Mouse (Mus musculus): ENCODE measurements at regions not wholly inside any gene's neighbourhood (a gene's known extent, or its start where the extent isn't known, plus 50 kb on each side); places are given as distances from the start of the nearest gene placed in this dataset.
"Not testable (repeated sequence)": the region's sequence is repeated elsewhere in the genome, so short reads cannot be mapped to it uniquely, and the experiment has no call there.

- WGBS: 87% methylated on average over 3 of the region's 3 CpGs
- H3K4me3 ChIP-seq: no peak overlapping the region
- no peaks in the 10 kb centered on the region for H3K4me1 ChIP-seq (replicated peaks)
These were observed 101.6 kb downstream of the Slc25a24 start for GRCm38 (mm10) chr3:109224526-109224925.

DNA sequence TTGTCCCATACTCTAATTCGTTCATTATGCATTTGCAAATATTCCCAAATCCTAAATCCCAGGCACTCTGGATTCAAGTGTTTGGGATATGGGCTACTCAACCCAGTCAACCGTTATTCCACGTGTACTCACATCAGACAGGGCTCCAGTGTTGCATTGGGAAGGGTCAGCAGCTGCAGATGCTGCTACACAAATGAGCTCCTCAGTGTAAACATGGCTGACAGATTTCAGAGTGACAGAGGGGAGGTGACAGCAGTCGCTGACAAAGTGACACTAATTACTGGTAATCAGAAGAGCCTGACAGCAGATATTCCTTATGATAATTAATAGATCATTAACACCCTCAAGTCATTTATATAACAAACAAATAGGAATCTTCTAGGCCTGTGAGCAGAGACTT is 106.2 kb upstream of the Vav3 start:
- Histone ChIP-seq H3K27ac (no peak overlapping the region), H3K9me3 (no peaks in the 10 kb centered on the region), H3K4me3 (no peak overlapping the region), H3K27me3 (ENCODE audit: insufficient read depth, poor library complexity, severe bottlenecking) (no peaks in the 10 kb centered on the region), H3K4me1 (replicated peaks) (no peaks in the 10 kb centered on the region), H3K36me3 (no peaks in the 10 kb centered on the region)
- DNase-seq (ENCODE audit: low spot score): no peak
- 70% methylated on average over 4 of the region's 4 CpGs for WGBS

More at GRCm38 (mm10) chr3:109224526-109224925, 101.6 kb downstream of the Slc25a24 start:
- Histone ChIP-seq H3K9me3 (no peaks in the 10 kb centered on the region), H3K27me3 (ENCODE audit: insufficient read depth, poor library complexity, severe bottlenecking) (no peaks in the 10 kb centered on the region), H3K27ac (no peak overlapping the region), H3K36me3 (no peaks in the 10 kb centered on the region)
- DNase-seq (ENCODE audit: low spot score): no peak

DNA sequence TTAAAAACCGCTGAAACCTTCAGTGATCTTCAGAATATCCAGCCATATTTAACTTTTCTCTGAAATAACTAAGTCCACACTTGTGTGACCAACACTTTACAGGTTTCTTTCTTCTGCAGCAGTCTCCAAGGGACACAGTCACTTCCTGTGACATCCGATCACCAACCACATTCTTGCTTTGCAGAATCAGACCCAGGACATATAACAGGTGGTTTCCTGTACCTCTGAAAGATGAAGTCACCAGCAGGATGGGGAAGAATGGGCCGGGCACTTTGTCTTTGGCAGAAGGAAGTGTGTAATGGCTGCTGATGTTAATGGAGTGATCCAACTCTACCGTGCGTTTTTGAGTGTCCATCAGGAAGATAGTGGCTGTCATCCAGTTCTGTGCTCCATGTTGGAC is 103.5 kb upstream of the Vav3 start:
- Histone ChIP-seq H3K9me3 (no peaks in the 10 kb centered on the region), H3K27me3 (ENCODE audit: insufficient read depth, poor library complexity, severe bottlenecking) (no peaks in the 10 kb centered on the region), H3K36me3 (no peaks in the 10 kb centered on the region), H3K4me3 (no peak overlapping the region), H3K4me1 (replicated peaks) (no peaks in the 10 kb centered on the region), H3K27ac (no peak overlapping the region)
- WGBS: 89% methylated on average over 5 of the region's 5 CpGs
- no peak for DNase-seq (ENCODE audit: low spot score)

DNA sequence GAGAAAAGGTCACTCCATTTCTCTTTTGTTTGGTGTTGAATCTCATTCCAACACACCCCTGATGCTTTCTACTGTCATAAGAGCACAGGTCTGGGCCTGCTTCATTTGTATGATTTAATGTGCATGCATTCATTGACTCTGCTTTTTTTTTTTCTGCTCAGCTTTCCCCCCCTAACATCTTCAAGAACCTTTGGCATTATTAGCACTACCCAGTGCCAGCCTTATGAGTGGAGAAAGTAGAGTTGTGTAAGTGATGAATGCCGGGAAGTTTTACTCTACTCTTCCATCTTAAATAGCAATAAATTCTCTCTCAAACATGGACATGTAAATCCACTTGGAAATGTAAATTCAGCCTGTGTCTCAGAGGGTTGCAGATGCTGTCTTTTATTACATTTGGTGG is 97.0 kb upstream of the Vav3 start:
- no peak for DNase-seq (ENCODE audit: low spot score)
- Histone ChIP-seq H3K4me1 (replicated peaks) (no peaks in the 10 kb centered on the region), H3K4me3 (no peak overlapping the region), H3K27me3 (ENCODE audit: insufficient read depth, poor library complexity, severe bottlenecking) (no peaks in the 10 kb centered on the region), H3K27ac (no peak overlapping the region), H3K9me3 (0 out of 2 replicates have a peak, but pooled peaks cover 5% of the 10 kb centered on the region), H3K36me3 (no peaks in the 10 kb centered on the region)
- 92% methylated on average over 1 of the region's 1 CpGs for WGBS

DNA sequence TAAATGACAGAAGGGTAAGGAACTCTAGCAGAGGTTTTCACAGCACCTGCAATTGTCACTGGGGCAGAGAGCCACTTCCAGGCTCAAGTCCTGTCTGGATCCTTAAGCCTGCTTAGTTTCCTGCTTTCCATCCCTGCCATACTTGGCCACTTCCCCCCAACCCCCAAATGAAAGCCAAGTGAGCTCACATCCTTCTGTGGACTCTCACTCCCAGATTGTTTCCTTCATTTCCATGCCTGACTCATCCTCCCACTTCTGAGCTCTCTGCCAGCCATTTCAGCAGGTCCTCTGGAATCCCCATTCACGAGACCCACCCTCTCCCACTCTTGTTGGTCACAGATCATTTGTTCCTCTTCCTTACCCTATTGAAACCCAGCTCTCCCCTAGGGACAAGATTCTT is 91.7 kb upstream of the Vav3 start:
- WGBS: 38% methylated on average over 1 of the region's 1 CpGs
- H3K9me3 ChIP-seq: 0 out of 2 replicates have a peak, but pooled peaks cover 5% of the 10 kb centered on the region
- no peaks in the 10 kb centered on the region for H3K36me3 ChIP-seq
- no peak overlapping the region for H3K27ac ChIP-seq
- no peak overlapping the region for H3K4me3 ChIP-seq
- H3K4me1 ChIP-seq (replicated peaks): peaks cover 14% of the 10 kb centered on the region
- no peak for DNase-seq (ENCODE audit: low spot score)
- no peaks in the 10 kb centered on the region for H3K27me3 ChIP-seq (ENCODE audit: insufficient read depth, poor library complexity, severe bottlenecking)

DNA sequence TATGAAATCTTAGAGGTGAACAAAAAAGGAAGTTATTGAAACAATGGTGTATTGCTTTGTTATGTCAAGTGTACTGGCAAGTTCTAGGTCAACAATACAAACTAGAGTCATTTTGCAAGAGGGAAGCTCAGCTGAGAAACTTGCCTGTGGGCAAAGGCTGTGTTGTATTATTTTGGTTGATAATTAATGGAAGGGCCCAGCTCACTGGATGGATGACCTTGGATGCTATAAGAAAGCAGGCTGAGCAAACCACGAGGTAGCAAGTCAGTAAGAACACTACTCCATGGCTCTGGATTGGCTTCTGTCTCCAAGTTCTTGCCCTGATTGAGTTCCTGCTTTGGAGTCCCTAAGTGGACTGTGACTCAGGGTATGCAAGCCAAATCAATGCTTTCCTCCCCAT is 91.1 kb upstream of the Vav3 start:
- H3K27me3 ChIP-seq (ENCODE audit: insufficient read depth, poor library complexity, severe bottlenecking): no peaks in the 10 kb centered on the region
- DNase-seq (ENCODE audit: low spot score): no peak
- WGBS: 90% methylated on average over 1 of the region's 1 CpGs
- H3K9me3 ChIP-seq: 0 out of 2 replicates have a peak, but pooled peaks cover 5% of the 10 kb centered on the region
- H3K4me3 ChIP-seq: no peak overlapping the region
- H3K4me1 ChIP-seq (replicated peaks): peaks cover 17% of the 10 kb centered on the region
- H3K36me3 ChIP-seq: no peaks in the 10 kb centered on the region
- no peak overlapping the region for H3K27ac ChIP-seq

- peaks cover 17% of the 10 kb centered on the region for H3K4me1 ChIP-seq (replicated peaks)
- no peak for DNase-seq (ENCODE audit: low spot score)
- H3K27me3 ChIP-seq (ENCODE audit: insufficient read depth, poor library complexity, severe bottlenecking): no peaks in the 10 kb centered on the region
- no peaks in the 10 kb centered on the region for H3K9me3 ChIP-seq
- WGBS: 79% methylated on average over 2 of the region's 2 CpGs
- no peak overlapping the region for H3K27ac ChIP-seq
- no peak overlapping the region for H3K4me3 ChIP-seq
- H3K36me3 ChIP-seq: no peaks in the 10 kb centered on the region
These were observed 90.5 kb upstream of the Vav3 start for GRCm38 (mm10) chr3:109249989-109250388.

GRCm38 (mm10) chr3:109251716-109252115 is 88.7 kb upstream of the Vav3 start:
- Histone ChIP-seq H3K36me3 (no peaks in the 10 kb centered on the region), H3K9me3 (no peaks in the 10 kb centered on the region), H3K27me3 (ENCODE audit: insufficient read depth, poor library complexity, severe bottlenecking) (no peaks in the 10 kb centered on the region), H3K4me3 (no peak overlapping the region), H3K27ac (no peak overlapping the region), H3K4me1 (replicated peaks) (peaks cover 18% of the 10 kb centered on the region)
- 76% methylated on average over 1 of the region's 1 CpGs for WGBS
- no peak for DNase-seq (ENCODE audit: low spot score)

DNA sequence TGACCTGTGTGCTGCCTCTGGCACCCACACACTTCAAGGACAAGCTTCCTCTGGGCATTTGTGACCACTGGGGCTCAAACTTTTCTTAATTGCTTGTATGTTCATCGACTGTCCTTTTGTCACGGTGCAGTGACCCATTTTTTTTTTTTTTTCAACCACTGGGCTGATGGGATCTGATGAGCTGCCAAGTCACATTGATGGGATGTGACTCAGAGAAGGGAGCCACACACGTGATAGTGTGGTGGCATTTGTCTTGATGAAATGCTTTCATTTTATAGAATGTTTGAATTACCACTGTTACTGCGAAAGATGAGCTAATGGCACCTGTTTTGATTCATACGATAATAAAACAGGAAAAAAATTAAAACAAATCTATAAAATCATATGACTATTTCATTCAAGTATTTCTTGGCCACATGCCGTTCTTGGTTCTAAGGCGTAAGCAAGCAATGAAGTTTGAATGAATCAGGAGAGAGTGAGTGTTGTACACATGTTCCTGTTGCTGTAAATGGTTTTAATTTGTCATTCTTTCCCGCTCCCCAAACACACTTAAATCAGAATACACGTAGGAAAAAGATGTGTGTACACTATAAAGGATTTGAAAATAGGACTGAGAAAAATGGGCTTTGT is 86.3 kb upstream of the Vav3 start:
- no peaks in the 10 kb centered on the region for H3K36me3 ChIP-seq
- no peak overlapping the region for H3K4me3 ChIP-seq
- no peaks in the 10 kb centered on the region for H3K27me3 ChIP-seq (ENCODE audit: insufficient read depth, poor library complexity, severe bottlenecking)
- H3K4me1 ChIP-seq (replicated peaks): peaks cover 20% of the 10 kb centered on the region
- no peaks in the 10 kb centered on the region for H3K9me3 ChIP-seq
- H3K27ac ChIP-seq: no peak overlapping the region
- WGBS: 76% methylated on average over 9 of the region's 9 CpGs
- no peak for DNase-seq (ENCODE audit: low spot score)

DNA sequence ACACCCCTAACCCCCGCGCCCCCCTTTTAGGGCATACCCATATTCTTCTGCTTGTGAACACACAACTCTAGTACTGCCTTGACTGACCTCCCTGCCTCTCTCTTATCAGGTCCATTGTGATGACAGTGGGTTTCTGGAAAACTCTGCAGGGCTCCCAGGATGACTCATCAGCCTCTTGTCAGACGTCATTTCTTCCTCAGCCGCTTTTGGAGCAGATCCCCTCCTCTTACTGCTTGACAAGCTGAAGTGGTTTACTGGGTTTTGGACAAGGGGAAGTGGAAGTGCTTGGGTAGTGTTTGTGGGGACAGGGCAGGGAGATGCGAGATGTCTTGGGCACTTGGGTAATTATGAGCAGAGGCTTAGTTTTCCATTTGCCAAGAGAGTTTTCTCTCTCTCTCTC is 85.5 kb upstream of the Vav3 start:
- no peak overlapping the region for H3K4me3 ChIP-seq
- DNase-seq (ENCODE audit: low spot score): no peak
- H3K9me3 ChIP-seq: no peaks in the 10 kb centered on the region
- peaks cover 20% of the 10 kb centered on the region for H3K4me1 ChIP-seq (replicated peaks)
- WGBS: 81% methylated on average over 5 of the region's 5 CpGs
- H3K27ac ChIP-seq: no peak overlapping the region
- H3K27me3 ChIP-seq (ENCODE audit: insufficient read depth, poor library complexity, severe bottlenecking): no peaks in the 10 kb centered on the region
- no peaks in the 10 kb centered on the region for H3K36me3 ChIP-seq

GRCm38 (mm10) chr3:109256723-109257122 is 83.7 kb upstream of the Vav3 start:
- Histone ChIP-seq H3K4me3 (no peak overlapping the region), H3K36me3 (no peaks in the 10 kb centered on the region), H3K27ac (no peak overlapping the region), H3K9me3 (no peaks in the 10 kb centered on the region), H3K4me1 (replicated peaks) (peaks cover 16% of the 10 kb centered on the region), H3K27me3 (ENCODE audit: insufficient read depth, poor library complexity, severe bottlenecking) (no peaks in the 10 kb centered on the region)
- 83% methylated on average over 5 of the region's 5 CpGs for WGBS
- no peak for DNase-seq (ENCODE audit: low spot score)

- not testable (repeated sequence) for DNase-seq (ENCODE audit: low spot score); H3K27ac ChIP-seq; H3K4me1 ChIP-seq (replicated peaks); H3K9me3 ChIP-seq; H3K27me3 ChIP-seq (ENCODE audit: insufficient read depth, poor library complexity, severe bottlenecking); H3K4me3 ChIP-seq; H3K36me3 ChIP-seq
- WGBS: 69% methylated on average over 8 of the region's 8 CpGs
These were observed 73.5 kb upstream of the Vav3 start for GRCm38 (mm10) chr3:109266947-109267346.

GRCm38 (mm10) chr3:109270783-109271182 is 69.7 kb upstream of the Vav3 start:
- 0 out of 2 replicates have a peak, but pooled peaks cover 7% of the 10 kb centered on the region for H3K4me1 ChIP-seq (replicated peaks)
- 50% methylated on average over 1 of the region's 1 CpGs for WGBS
- H3K27me3 ChIP-seq (ENCODE audit: insufficient read depth, poor library complexity, severe bottlenecking): no peaks in the 10 kb centered on the region
- no peak overlapping the region for H3K27ac ChIP-seq
- DNase-seq (ENCODE audit: low spot score): no peak
- H3K4me3 ChIP-seq: no peak overlapping the region
- no peaks in the 10 kb centered on the region for H3K9me3 ChIP-seq
- no peaks in the 10 kb centered on the region for H3K36me3 ChIP-seq
